Mouse (Mus musculus) cerebellum, adult 18-20 months (tissue): ENCODE data around the gene Btbd11.
A peak's percentile ranks its signal among the peaks of the same experiment; 100 is the strongest.

Experiments
- DNase-seq, 2 experiments: peaks; one replicate each; pipeline ENCODE4 v3.0.0; 2021

Gene Btbd11

GRCm38 (mm10) chr10:85421629-85422012 is 35.0 kb downstream of the Btbd11 start:
- no peak for DNase-seq

- no peak for DNase-seq
These were observed 39.1 kb downstream of the Btbd11 start for GRCm38 (mm10) chr10:85425756-85426155.

- no peak for DNase-seq
These were observed 50.6 kb downstream of the Btbd11 start for GRCm38 (mm10) chr10:85437217-85437616.

GRCm38 (mm10) chr10:85443371-85443770 is 56.8 kb downstream of the Btbd11 start:
- DNase-seq = no peak

GRCm38 (mm10) chr10:85445891-85446290 is 59.3 kb downstream of the Btbd11 start:
- DNase-seq = no peak

GRCm38 (mm10) chr10:85446700-85447099 is 60.1 kb downstream of the Btbd11 start:
- no peak for DNase-seq

GRCm38 (mm10) chr10:85447869-85448268 is 61.3 kb downstream of the Btbd11 start:
- no peak for DNase-seq

GRCm38 (mm10) chr10:85451629-85452368 is 65.2 kb downstream of the Btbd11 start:
- DNase-seq = no peak

- no peak for DNase-seq
These were observed 66.7 kb downstream of the Btbd11 start for GRCm38 (mm10) chr10:85453221-85453775.

GRCm38 (mm10) chr10:85455985-85456384 is 69.4 kb downstream of the Btbd11 start:
- no peak for DNase-seq

- no peak for DNase-seq
These were observed 72.2 kb downstream of the Btbd11 start for GRCm38 (mm10) chr10:85458744-85459344.

GRCm38 (mm10) chr10:85460736-85461135 is 74.1 kb downstream of the Btbd11 start:
- DNase-seq = no peak

GRCm38 (mm10) chr10:85464152-85464551 is 77.5 kb downstream of the Btbd11 start:
- DNase-seq = no peak

GRCm38 (mm10) chr10:85465516-85466408 is 79.1 kb downstream of the Btbd11 start:
- DNase-seq = peak; percentile 22 to 29

GRCm38 (mm10) chr10:85466409-85466761 is 79.8 kb downstream of the Btbd11 start:
- DNase-seq = no peak

GRCm38 (mm10) chr10:85467393-85467792 is 80.8 kb downstream of the Btbd11 start:
- DNase-seq = no peak

- no peak for DNase-seq
These were observed 81.9 kb downstream of the Btbd11 start for GRCm38 (mm10) chr10:85468527-85468926.

GRCm38 (mm10) chr10:85469341-85469740 is 82.7 kb downstream of the Btbd11 start:
- DNase-seq = no peak

- no peak for DNase-seq
These were observed 86.7 kb downstream of the Btbd11 start for GRCm38 (mm10) chr10:85473265-85473664.

- no peak for DNase-seq
These were observed 87.3 kb downstream of the Btbd11 start for GRCm38 (mm10) chr10:85473871-85474270.

GRCm38 (mm10) chr10:85475642-85476345 is 89.2 kb downstream of the Btbd11 start:
- DNase-seq = peak; percentile 59 to 61

- no peak for DNase-seq
These were observed 93.5 kb downstream of the Btbd11 start for GRCm38 (mm10) chr10:85479959-85480625.
